Mouse (Mus musculus) brain, embryonic 14.5 days (tissue): ENCODE data around the gene Palm3. TPM values are rescaled to one million over a fixed set of nuclear protein-coding genes. Genes with fewer than 3 reads are reported as not detected.

ENCODE experiments used
- DNase-seq: peaks from one replicate; pipeline ENCODE4 v3.0.0-alpha.2; 2011; ENCODE audit warnings: low read depth
- CTCF ChIP-seq: fragments of 200-500 bp; IDR thresholded peaks from 2 replicates; pipeline ENCODE4 v1.5.1; 2012; ENCODE audit warnings: inconsistent platforms, mild to moderate bottlenecking, moderate library complexity, borderline replicate concordance; ENCODE audit not compliant: insufficient read depth, insufficient read length; ENCODE audit errors: extremely low read depth
- POLR2A ChIP-seq: fragments of 200-500 bp; IDR thresholded peaks from 2 replicates; pipeline ENCODE4 v1.6.1; 2012; ENCODE audit warnings: mild to moderate bottlenecking, inconsistent platforms, borderline replicate concordance; ENCODE audit not compliant: poor library complexity, insufficient read depth, insufficient read length, severe bottlenecking; ENCODE audit errors: extremely low read depth
- polyA plus RNA-seq: library from polyadenylated mRNA; depleted of rRNA; stranded (reverse); fragments of >200 nt; gene quantifications from 2 replicates; pipeline ENCODE4 v1.2.3, GENCODE M21; 2012; rRNA removed

Gene Palm3
- 1.3 and 3.7 TPM in 2 replicates for polyA plus RNA-seq

DNA sequence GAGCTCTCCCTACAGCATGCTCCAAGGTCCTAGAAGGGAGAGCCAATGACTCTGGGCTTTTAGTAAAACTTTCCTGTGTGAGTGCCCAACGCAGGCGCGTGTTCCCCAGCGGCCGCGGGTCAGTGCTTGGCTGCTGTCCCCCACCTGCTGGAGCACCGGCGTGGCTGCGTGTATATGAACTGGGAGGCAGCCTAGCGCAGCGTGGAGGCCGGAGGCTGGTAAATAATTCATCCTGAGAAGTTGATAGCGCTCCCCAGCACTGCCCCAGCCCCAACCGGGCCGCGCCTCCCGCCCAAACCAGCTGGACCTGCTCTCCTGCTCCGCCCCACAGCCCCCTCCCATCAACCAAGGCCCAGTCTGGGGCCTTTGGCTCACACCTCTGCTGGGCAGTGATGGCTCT is at the start of gene Palm3:
TSS of gene Palm3 (plus strand) at position 376 of the 400 bp plus-strand sequence.
- TF ChIP-seq CTCF (no peak), POLR2A (no peak)
- no peak for DNase-seq

DNA sequence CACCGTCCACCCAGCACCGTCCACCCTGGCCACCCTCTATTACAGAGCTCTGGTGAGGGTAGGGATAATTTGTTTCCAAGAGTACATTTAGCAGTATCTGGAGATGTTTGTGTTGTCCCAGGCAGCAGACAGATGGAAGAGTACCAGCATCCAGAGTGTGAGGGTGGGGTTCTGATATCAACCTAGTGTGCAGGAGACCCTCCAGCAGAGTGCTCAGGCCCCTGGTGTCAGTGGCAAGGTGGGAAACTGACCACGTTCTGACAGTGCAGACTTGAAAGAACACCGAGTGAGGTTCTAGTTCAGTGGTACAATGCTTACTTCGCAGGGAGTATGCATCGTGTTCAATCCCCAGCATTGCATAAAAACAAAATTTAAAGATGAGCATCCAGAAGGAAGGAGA is 49.6 kb upstream of the Palm3 start:
- TF ChIP-seq POLR2A, result no peak
- TF ChIP-seq CTCF, result no peak
- no peak for DNase-seq

DNA sequence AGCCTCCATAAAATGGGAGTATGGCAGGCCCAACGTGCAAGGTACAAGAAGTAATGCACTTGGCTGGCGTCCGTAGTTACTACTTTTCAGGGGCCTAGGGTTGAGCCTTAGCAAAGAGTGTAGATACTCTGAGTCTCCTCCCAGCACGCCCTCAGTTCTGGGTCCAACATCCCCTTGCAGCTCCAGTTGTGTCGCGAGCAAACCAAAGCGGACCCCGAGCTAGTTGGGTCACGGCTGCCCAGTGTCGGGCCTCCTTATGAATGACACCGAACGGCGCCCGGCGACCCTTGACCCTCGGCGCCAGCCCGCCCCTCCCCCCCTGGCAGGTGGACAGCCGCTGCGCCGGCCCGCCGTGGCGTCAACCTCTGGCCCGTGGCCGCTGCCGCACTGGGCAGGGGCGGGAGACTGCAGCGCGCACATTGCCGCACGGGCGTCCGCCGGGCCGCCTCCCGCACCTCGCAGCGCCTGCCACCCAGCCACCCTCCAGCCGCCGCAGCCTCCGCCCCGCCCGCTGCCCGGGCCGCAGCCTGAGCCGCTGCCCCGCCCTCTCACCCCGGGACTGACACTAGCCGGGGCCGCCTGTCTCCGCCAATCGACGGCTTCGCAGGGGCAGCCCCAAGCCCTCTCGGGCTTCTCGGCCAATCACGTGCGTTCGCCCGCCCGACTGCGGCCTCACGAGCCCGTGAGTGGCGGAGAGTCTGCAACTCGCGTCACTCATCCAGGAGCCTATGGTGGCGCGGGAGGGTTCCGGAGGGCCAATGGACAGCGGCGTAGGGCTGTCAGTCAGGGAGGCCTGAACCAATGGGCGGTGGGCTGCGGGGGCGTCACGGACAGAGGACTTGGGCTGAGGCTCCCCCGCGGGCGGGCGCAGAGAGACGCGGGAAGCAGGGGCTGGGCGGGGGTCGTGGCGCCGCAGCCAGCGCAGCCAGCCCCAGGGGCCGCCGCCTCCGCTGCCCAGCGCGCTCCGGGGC is 48.8 kb upstream of the Palm3 start, which contains the start of gene Prkaca:
TSS of gene Prkaca (plus strand) at position 844 of the 971 bp plus-strand sequence.
- TF ChIP-seq POLR2A (peak; percentile 86), CTCF (no peak)
- peak; percentile 100 for DNase-seq

DNA sequence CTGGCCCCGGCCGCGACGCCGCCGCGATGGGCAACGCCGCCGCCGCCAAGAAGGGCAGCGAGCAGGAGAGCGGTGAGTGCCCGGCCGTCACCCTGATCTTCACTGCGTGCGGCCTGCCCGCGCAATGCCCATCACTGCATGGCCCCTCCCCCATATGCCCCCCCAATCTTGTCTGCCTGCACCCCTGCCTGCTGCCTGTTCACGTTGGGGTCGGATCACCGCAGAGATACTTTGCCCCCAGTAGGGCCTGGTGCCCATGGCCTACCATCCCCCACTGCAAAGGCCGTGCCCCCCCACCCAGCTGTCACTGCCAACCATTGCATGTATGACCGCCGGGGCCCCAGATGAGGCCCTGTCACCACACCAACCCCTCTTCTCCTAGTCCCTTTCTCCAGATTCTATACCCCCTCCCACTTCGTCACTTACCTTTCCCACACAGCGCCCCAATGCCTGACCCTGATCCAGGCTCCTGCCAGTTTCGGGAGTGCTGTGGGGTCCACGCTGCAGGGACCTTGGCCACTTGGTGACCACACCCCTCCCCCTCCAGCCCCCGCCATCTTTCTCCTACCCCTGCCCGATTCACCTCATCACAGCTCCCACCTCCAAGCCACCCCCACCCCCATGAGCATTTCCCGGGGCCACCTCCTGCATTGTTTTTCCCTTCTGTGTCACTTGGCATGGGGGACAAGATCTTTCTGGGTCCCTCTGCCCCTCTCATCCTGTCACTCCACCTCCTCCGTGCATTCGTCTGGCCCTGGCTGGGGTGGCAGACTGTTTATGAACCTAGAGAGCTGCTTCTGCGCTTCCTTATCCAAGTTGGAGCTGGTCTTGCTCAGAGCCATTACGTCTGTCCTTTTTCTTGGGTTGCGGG is 47.9 kb upstream of the Palm3 start:
- TF ChIP-seq CTCF, result no peak
- no peak for TF ChIP-seq POLR2A
- DNase-seq, result peak; percentile 32

DNA sequence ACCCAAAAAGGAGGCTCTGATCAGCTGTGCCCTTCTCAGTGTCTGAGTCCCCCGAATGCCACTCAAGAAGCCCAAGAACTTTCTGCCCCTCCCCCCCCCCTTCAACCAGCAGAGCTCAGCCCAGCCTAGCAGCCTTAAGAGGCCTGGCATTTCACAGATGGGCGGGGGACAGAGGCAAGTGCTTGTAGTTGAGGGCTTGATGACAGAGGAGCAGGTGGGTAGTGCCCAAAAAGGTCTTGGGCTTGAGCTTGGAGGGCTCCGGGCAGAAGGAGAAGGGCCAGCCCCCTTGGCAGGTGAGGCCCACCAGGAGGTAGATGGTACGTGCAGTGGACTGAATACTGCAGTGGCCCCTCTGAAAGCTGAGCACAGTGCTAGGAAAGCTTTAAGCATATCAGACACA is 46.8 kb upstream of the Palm3 start:
- no peak for TF ChIP-seq CTCF
- TF ChIP-seq POLR2A, result no peak
- DNase-seq, result no peak

DNA sequence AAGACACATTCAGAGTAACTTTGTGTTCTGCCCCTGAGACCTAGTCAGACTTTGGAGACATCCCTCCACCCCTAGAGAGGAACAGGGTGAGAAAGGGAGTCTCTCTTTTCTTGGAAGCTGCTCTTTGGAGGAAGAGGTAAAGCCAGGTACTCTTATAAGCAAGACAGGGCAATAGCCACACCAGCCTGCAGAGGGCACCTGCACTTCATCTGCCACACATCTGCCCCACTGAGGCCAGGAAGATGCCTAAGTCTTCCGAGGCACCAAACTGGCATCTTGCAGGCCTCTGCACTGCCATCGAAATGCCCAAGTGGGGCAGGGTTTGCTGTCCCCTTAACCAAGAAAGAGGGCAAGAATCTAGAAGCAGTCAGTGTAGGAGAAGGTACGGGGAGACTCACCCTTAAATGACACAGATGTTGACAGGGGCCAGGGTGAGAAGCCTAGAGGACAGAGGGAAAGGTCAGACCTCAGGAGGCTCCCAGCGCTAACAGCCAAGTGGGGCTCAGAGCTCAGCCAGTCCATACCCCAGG is 45.1 kb upstream of the Palm3 start:
- TF ChIP-seq POLR2A (no peak), CTCF (no peak)
- no peak for DNase-seq

DNA sequence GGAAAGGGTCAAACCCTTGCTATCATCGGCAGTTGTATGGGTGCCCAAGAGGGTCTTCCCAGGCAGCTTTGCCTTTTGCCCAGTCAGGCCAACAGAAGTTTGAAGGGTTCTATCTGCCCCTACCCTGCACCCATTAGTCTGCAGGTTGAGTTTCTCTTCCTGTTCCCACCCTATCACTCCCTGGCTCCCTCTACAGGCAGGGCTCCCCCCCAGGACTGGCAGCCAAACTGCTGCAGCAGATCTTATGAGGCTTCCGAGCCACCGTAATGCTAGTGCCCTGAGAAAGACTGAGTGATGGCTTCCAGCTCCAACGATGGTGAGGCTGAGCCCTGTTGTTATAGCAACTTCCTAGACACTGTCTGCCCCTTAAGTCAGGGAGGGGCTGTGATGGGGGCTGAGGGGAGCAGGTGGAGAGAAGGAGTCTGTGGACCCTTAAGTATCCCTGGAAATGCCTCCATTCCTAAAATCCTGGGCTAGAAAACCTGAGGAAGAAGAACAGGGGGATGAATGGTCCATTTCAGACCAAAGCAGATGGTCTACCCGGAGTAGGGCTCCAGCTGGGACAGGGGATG is 44.4 kb upstream of the Palm3 start:
- TF ChIP-seq CTCF (no peak), POLR2A (no peak)
- no peak for DNase-seq

DNA sequence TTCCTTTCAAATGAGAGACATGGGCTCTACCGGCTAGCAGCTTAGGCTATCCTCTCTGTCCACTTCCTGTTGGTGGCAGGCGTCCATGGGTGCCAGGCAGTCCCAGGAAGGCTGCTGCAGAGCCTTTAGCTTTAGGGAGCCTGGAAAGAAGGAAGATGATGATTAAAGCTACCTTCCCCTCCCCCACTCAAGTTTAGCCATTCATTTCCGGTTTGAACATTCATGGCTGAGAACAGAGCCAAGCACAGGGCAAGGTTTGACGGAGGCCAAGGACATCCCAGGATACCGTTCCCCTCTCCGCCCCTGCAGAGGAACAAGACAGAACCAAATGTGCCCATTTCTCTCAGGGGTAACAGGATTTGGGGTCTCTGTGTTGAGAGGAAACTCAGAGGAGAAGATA is 43.6 kb upstream of the Palm3 start:
- TF ChIP-seq POLR2A (no peak), CTCF (no peak)
- DNase-seq, result no peak

DNA sequence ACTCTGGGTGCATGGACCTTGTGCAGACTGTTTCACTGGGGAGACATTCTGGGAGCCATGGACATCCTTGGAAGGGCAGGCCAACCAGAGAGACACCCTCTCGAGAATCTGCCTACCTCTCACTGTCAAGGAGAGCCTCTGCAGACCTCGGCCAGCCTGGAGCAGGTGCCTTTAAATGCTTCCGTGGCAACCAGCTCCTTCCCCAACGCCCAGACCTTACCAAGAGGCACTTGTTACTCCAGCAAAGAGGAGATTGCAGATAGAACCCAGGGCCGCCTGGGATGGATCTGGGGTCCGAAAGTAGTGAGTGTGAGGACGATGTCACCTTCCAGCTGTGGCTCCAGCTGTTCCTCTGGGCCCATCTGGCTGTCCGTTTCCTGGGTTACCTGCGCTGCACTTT is 43.1 kb upstream of the Palm3 start:
- TF ChIP-seq POLR2A (no peak), CTCF (no peak)
- DNase-seq, result no peak

DNA sequence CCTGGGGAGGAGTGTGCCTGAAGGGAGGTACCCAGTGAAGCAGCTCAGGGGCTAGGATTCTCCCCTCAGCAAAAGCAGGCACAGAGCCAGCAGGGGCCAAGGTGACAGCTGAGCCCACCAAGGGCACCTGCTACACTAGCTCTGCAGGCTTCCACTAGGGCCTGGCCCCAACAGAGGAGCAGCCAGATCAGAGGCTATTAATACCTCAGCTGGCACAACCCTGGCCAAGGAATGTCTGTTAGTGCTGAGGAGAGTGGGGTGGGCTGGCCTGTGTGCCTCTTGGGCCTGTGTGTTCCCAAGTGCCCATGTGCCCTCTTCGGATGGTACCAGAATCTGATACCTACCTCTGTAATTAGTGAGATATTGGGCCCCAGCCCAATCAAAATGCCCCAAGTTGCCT is 41.0 kb upstream of the Palm3 start:
- TF ChIP-seq POLR2A (no peak), CTCF (no peak)
- no peak for DNase-seq

DNA sequence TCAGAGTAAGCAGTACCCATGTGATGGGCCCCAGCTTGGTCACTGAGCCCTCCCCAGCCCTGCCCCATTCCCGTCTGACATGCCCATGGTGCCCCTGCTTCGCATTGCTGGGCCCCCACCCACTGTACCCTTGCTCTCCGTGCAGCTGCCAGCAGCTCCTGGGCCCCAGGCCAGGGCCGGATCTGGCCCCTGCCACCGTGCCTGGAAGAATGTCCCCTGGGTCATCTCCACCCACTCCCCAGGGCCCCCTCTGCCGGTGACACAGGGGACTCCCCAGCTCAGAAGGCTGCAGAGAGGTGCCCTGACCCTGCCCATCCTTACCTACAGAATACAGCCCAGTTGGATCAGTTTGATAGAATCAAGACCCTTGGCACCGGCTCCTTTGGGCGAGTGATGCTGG is 40.4 kb upstream of the Palm3 start:
- DNase-seq, result no peak
- no peak for TF ChIP-seq POLR2A
- no peak for TF ChIP-seq CTCF

DNA sequence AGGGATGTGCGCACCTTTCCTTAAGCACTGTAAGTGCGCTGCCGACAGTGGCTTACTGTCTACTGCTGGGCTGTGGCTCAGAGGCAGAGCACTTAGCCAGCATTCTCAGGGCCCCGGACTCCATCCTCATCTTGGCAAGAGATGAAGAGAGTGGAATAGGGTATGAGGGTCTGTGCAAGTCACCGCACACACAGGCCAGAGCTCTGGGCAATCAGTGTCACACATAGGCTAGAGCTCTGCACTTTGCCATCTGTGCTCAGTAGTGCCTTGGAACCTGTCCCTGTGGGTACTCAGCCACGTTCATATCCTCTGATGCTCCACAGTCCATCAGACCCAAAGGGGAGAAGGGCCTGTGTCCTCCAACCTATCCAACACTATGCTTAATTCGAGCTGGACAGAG is 39.7 kb upstream of the Palm3 start:
- DNase-seq, result no peak
- TF ChIP-seq POLR2A, result no peak
- no peak for TF ChIP-seq CTCF
